Comparison of ENCODE assay signal across 8 mouse cellular contexts in genomic region chr7:70330761-70331242, GRCm38 (mm10). TPM values are rescaled to one million over a fixed set of nuclear protein-coding genes. Genes with fewer than 3 reads are reported as not detected.
DNase-seq lines count a peak whose midpoint lies in the region; ATAC-seq and TF ChIP-seq lines count a peak whose summit lies in the region.

No protein-coding gene starts in this region.

- H3K4me1 ChIP-seq in kidney, embryonic 15.5 days, result peaks cover 72% of the 10 kb centered on the region
- peaks cover 24% of the 10 kb centered on the region for H3K4me1 ChIP-seq in hindbrain, embryonic 15.5 days (replicated peaks)
- H3K4me1 ChIP-seq in midbrain, postnatal 0 days (ENCODE audit: insufficient read depth, low read length), result no peaks in the 10 kb centered on the region

- H3K9me3 ChIP-seq in kidney, embryonic 15.5 days (replicated peaks), result no peaks in the 10 kb centered on the region
- no peaks in the 10 kb centered on the region for H3K9me3 ChIP-seq in hindbrain, embryonic 15.5 days
- H3K9me3 ChIP-seq in midbrain, postnatal 0 days (ENCODE audit: low read length), result no peaks in the 10 kb centered on the region

- H3K4me3 ChIP-seq in kidney, embryonic 15.5 days (replicated peaks), result peak overlapping the region; percentile 55
- H3K4me3 ChIP-seq in hindbrain, embryonic 15.5 days, result peak overlapping the region; percentile 38
- H3K4me3 ChIP-seq in midbrain, postnatal 0 days (ENCODE audit: low read depth, low read length), result peak overlapping the region; percentile 26; the same call in 1 of the 2 replicates

- H3K9ac ChIP-seq in kidney, embryonic 15.5 days, result peak overlapping the region; percentile 43
- peak overlapping the region; percentile 34; the same call in 1 of the 2 replicates for H3K9ac ChIP-seq in hindbrain, embryonic 15.5 days
- no peak overlapping the region for H3K9ac ChIP-seq in midbrain, postnatal 0 days (replicated peaks; ENCODE audit: low read length, poor library complexity, severe bottlenecking)

- H3K27ac ChIP-seq in kidney, embryonic 15.5 days, result peak overlapping the region; percentile 92
- peak overlapping the region; percentile 73 for H3K27ac ChIP-seq in hindbrain, embryonic 15.5 days (replicated peaks)
- H3K27ac ChIP-seq in midbrain, postnatal 0 days (ENCODE audit: low read depth, low read length), result peak overlapping the region; percentile 57

- H3K36me3 ChIP-seq in kidney, embryonic 15.5 days, result no peaks in the 10 kb centered on the region
- no peaks in the 10 kb centered on the region for H3K36me3 ChIP-seq in hindbrain, embryonic 15.5 days
- no peaks in the 10 kb centered on the region for H3K36me3 ChIP-seq in midbrain, postnatal 0 days (ENCODE audit: insufficient read depth, low read length)

- peaks cover 62% of the 10 kb centered on the region for H3K27me3 ChIP-seq in kidney, embryonic 15.5 days
- peaks cover 62% of the 10 kb centered on the region for H3K27me3 ChIP-seq in hindbrain, embryonic 15.5 days
- H3K27me3 ChIP-seq in midbrain, postnatal 0 days (ENCODE audit: insufficient read depth, low read length), result peaks cover 57% of the 10 kb centered on the region

- peak overlapping the region; percentile 83 for H3K4me2 ChIP-seq in kidney, embryonic 15.5 days
- peak overlapping the region; percentile 63 for H3K4me2 ChIP-seq in hindbrain, embryonic 15.5 days
- peak overlapping the region; percentile 43 for H3K4me2 ChIP-seq in midbrain, postnatal 0 days (ENCODE audit: low read depth, low read length, poor library complexity, severe bottlenecking)

- WGBS in kidney, embryonic 15.5 days, result 2% methylated on average over 19 of the region's 19 CpGs
- WGBS in hindbrain, embryonic 15.5 days, result 2% methylated on average over 19 of the region's 19 CpGs
- 1% methylated on average over 19 of the region's 19 CpGs for WGBS in midbrain, postnatal 0 days

- TF ChIP-seq CTCF in midbrain, postnatal 0 days (IDR thresholded peaks at IDR 0.05), result no peak

- peak; percentile 57 for ATAC-seq in kidney, embryonic 15.5 days (replicated peaks; ENCODE audit: low FRiP score)
- ATAC-seq in hindbrain, embryonic 15.5 days (ENCODE audit: low FRiP score, low read depth), result peak; percentile 49; the same call in 1 of the 2 replicates
- ATAC-seq in midbrain, postnatal 0 days (ENCODE audit: low FRiP score), result no peak

- no peak for DNase-seq in kidney, postnatal 36 days
- DNase-seq in embryo, embryonic 9.5 days (ENCODE audit: extremely low spot score), result peak; percentile 71
- DNase-seq in midbrain, postnatal 0 days (ENCODE audit: low spot score), result no peak
- no peak for DNase-seq in frontal cortex, postnatal 14 days (ENCODE audit: low spot score in 2 of 2)
- no peak for DNase-seq in thymus, postnatal 25 days
- DNase-seq in left cerebral cortex, adult 18-20 months (ENCODE audit: low spot score in 2 of 2), result no peak

RNA-seq across cellular contexts. Expression of gene Nr2f2, which starts 35.7 kb away (rescaled TPM):
- polyA plus RNA-seq in kidney, embryonic 15.5 days (2015; fragmentation: Nextera tagmentation; extraction: Ambion mirVana), result 230 and 240 TPM in 2 replicates
- polyA plus RNA-seq in hindbrain, embryonic 15.5 days (2015; fragmentation: Nextera tagmentation; extraction: Ambion mirVana), result 87.2 and 90.1 TPM in 2 replicates
- 38.9 and 43.2 TPM in 2 replicates for total RNA-seq in midbrain, postnatal 0 days (2014; rRNA removed)
- polyA plus RNA-seq in midbrain, postnatal 0 days (2015; fragmentation: Nextera tagmentation; extraction: Ambion mirVana), result 65.4 and 81.6 TPM in 2 replicates
- 10 to 100 TPM; 35.3 to 42.7 TPM for total RNA-seq in left cerebral cortex, adult 18-20 months (2021)
